Mouse (Mus musculus) heart, postnatal 0 days (tissue): ENCODE results near the gene Tmed1.

Source experiments
- CTCF ChIP-seq: IDR thresholded peaks from 2 replicates; pipeline ENCODE4 v1.5.1; 2016; ENCODE audit warnings: antibody characterized with exemption, control low read depth, low read depth
- EP300 ChIP-seq: IDR thresholded peaks from 2 replicates; pipeline ENCODE4 v1.6.1; 2016; ENCODE audit warnings: antibody characterized with exemption, low read depth

DNA sequence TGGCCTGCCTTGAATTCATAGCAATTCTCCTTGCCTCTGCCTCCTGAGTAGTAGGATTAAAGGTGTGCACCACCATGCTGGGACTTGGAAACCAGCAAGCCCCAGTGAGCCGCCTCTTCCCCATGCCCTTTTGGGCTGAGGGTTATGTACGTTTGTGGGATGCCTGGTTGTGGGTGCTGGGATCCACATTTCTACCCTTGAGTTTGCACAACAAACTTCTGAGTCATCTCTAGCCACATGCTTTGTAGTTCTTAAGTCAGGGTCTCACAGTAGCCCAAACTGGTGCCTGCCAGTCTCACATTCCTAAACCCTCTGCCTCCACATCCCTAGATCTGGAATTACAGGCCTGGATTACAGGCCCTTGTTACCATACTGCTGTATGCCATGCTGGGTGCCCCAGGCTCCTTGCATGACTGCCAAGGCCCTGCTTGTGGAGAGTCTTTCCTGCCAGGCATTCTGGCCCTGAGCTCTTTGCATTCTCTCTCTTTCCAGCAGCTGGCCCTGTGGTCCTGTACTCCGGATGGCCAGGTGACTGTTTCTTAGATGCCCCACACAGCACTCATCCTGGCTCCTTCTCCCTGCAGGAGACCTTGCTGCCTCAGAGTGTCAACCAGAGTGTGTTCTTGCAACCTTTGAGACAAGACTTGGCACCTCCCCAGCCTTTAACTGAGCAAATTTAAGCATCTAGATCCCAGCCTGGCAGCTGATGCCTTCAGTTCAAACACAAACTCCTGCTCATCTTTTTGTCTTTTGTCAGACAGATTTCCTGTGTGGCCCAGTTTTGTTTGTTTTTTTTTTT, 46.1 kb downstream of the Tmed1 start:
- no peak for TF ChIP-seq EP300
- no peak for TF ChIP-seq CTCF
